Mouse (Mus musculus): ENCODE data around the gene Tubb4b.

DNA sequence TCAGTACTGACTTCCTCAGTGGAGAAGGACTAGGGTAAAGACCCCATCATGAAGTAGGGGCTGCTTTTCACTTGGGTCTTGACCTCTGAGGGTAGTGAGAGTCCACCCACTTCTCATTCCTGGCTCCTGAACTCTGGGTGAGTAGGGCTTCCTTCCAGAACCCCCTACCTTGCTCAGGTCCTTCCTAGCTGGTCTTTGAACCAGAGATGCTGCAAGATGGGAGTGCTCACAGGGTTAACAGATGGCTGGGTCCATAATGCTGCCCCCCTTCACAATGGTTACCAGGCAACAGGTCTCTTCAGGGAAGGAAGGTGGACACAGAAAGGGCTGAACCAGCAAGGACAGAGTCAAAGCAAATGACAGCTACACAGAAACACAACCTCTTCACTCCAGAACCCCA lies 6.1 kb downstream of the Tubb4b start, which contains the start of gene Fam166a:
- TF ChIP-seq CTCF (IDR thresholded peaks at IDR 0.05; ENCODE audit: extremely low read depth, insufficient read depth, low read length): no peak
- no peak for TF ChIP-seq POLR2A (IDR thresholded peaks at IDR 0.05; ENCODE audit: extremely low read depth, insufficient read depth, low read length)
